Mouse (Mus musculus): Measurements from ENCODE around the gene Fgf18. TPM values are rescaled to one million over a fixed set of nuclear protein-coding genes. Genes with fewer than 3 reads are reported as not detected.

Fgf18 gene
- polyA plus RNA-seq, 1 experiment from 2014 or later: 5.7 TPM

DNA sequence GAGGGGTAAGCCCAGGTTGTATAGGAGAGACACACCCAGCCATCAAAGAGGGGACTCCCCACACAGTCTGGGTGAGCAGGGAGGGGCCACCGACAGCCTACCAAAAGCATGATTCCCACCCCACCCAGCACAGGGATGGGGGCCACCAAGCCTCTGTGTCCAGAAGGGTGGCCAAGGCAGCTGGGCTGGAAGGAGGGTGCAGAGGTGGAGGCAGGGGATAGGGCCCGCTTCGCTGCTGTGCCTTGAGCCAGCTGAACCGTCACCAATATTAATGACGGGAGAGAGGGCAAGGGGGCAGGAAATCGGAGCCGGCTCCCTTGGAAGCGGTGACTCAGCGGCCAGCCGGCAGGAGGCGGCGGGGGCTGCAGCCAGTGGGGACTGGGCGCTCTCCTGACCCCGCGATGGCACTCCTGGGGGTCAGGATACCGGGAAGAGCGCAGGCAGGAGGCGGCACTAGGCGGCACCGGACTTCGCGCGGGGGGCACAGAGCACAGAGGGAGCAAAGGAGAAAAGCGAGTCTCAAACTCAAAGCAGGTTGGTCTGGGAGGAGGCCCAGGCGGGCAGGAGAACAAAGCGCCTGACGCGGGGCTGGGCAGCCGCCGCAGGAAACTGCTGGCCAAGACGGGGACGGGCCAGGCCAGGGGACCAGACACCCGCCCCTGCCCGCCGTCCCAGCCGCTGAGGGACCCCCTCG, 24.5 kb downstream of the Fgf18 start:
- H3K27me3 ChIP-seq (ENCODE audit: low read depth, poor library complexity, severe bottlenecking): 0 out of 2 replicates have a peak, but pooled peaks cover 3% of the 10 kb centered on the region
- WGBS: under 1% methylated on average over 37 of the region's 37 CpGs
- H3K4me3 ChIP-seq: peak overlapping the region; percentile 53
- H3K27ac ChIP-seq: peak overlapping the region; percentile 92
- DNase-seq (ENCODE audit: low spot score): peak; percentile 83
- H3K36me3 ChIP-seq: no peaks in the 10 kb centered on the region
- peaks cover 65% of the 10 kb centered on the region for H3K4me1 ChIP-seq
- no peaks in the 10 kb centered on the region for H3K9me3 ChIP-seq (replicated peaks)

DNA sequence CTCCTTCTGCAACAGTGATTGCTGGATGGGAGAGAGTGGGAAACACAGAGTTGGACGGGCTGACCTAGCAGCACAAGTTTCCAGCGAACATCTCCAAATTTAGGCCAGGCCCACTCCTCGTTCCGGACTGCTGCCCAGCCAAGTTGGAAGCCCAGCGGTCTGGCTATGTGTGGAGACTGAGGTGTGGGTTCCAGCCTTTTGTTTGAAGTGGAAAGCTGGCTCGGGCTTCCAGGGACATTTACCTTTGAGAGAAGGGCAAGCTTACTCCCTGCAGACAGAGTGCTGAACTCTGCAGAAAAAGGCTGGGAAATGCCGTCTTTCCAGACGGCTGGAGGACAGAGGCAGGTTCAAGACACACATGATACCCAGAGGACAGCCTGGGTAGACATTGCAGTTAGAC, 27.6 kb downstream of the Fgf18 start:
- 82% methylated on average over 8 of the region's 8 CpGs for WGBS
- no peak for DNase-seq (ENCODE audit: low spot score)
- no peaks in the 10 kb centered on the region for H3K36me3 ChIP-seq
- H3K9me3 ChIP-seq (replicated peaks): no peaks in the 10 kb centered on the region
- H3K4me1 ChIP-seq: peaks cover 47% of the 10 kb centered on the region
- H3K4me3 ChIP-seq: no peak overlapping the region
- H3K27ac ChIP-seq: peak overlapping the region; percentile 26; the same call in 1 of the 2 replicates
- H3K27me3 ChIP-seq (ENCODE audit: low read depth, poor library complexity, severe bottlenecking): 0 out of 2 replicates have a peak, but pooled peaks cover 6% of the 10 kb centered on the region

- no peak overlapping the region for H3K4me3 ChIP-seq
- 84% methylated on average over 7 of the region's 7 CpGs for WGBS
- DNase-seq (ENCODE audit: low spot score): no peak
- no peaks in the 10 kb centered on the region for H3K9me3 ChIP-seq (replicated peaks)
- peaks cover 47% of the 10 kb centered on the region for H3K4me1 ChIP-seq
- H3K27me3 ChIP-seq (ENCODE audit: low read depth, poor library complexity, severe bottlenecking): peaks cover 8% of the 10 kb centered on the region; the same call in 1 of the 2 replicates
- H3K36me3 ChIP-seq: no peaks in the 10 kb centered on the region
- H3K27ac ChIP-seq: no peak overlapping the region
These were observed 28.1 kb downstream of the Fgf18 start for GRCm38 (mm10) chr11:33119116-33119515.

GRCm38 (mm10) chr11:33118480-33118879, 28.7 kb downstream of the Fgf18 start:
- Histone ChIP-seq H3K4me3 (no peak overlapping the region), H3K36me3 (no peaks in the 10 kb centered on the region), H3K27me3 (ENCODE audit: low read depth, poor library complexity, severe bottlenecking) (peaks cover 6% of the 10 kb centered on the region; the same call in 1 of the 2 replicates), H3K27ac (no peak overlapping the region), H3K9me3 (replicated peaks) (no peaks in the 10 kb centered on the region), H3K4me1 (peaks cover 47% of the 10 kb centered on the region)
- 72% methylated on average over 6 of the region's 6 CpGs for WGBS
- DNase-seq (ENCODE audit: low spot score): no peak

GRCm38 (mm10) chr11:33115796-33116195, 31.4 kb downstream of the Fgf18 start:
- DNase-seq (ENCODE audit: low spot score): no peak
- Histone ChIP-seq H3K27ac (no peak overlapping the region), H3K9me3 (replicated peaks) (no peaks in the 10 kb centered on the region), H3K36me3 (no peaks in the 10 kb centered on the region), H3K4me1 (peaks cover 46% of the 10 kb centered on the region), H3K4me3 (no peak overlapping the region), H3K27me3 (ENCODE audit: low read depth, poor library complexity, severe bottlenecking) (peaks cover 6% of the 10 kb centered on the region)
- 92% methylated on average over 3 of the region's 3 CpGs for WGBS

GRCm38 (mm10) chr11:33112407-33112806, 34.8 kb downstream of the Fgf18 start:
- Histone ChIP-seq H3K27me3 (ENCODE audit: low read depth, poor library complexity, severe bottlenecking) (peaks cover 23% of the 10 kb centered on the region), H3K36me3 (no peaks in the 10 kb centered on the region), H3K4me1 (peaks cover 36% of the 10 kb centered on the region), H3K4me3 (no peak overlapping the region), H3K9me3 (replicated peaks) (no peaks in the 10 kb centered on the region), H3K27ac (peak overlapping the region; percentile 67)
- DNase-seq (ENCODE audit: low spot score): peak; percentile 73
- 5% methylated on average over 1 of the region's 1 CpGs for WGBS

DNA sequence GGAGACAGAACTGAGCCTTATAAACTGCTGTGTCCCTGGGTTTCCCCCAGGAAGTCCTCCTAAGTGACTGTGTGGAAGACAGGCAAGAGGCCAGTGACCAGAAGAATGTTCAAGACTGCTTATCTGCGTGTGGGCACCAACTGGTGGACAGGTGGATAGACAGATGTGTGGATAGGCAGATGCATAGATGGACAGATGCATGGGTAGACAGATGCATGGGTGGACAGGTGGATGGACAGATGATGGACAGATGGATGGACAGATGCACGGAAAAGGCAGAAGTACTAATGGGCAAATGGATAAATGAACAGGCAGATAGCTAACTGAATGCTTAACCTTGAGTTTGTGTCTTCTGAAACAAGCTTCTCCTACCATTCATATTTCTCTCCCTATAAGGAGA, 37.1 kb downstream of the Fgf18 start:
- whole genome bisulfite sequencing: 89% methylated on average over 2 of the region's 2 CpGs
- Histone ChIP-seq H3K4me3 (no peak overlapping the region), H3K36me3 (no peaks in the 10 kb centered on the region), H3K9me3 (replicated peaks) (no peaks in the 10 kb centered on the region), H3K27me3 (ENCODE audit: low read depth, poor library complexity, severe bottlenecking) (peaks cover 23% of the 10 kb centered on the region), H3K27ac (no peak overlapping the region), H3K4me1 (peaks cover 34% of the 10 kb centered on the region)
- DNase-seq (ENCODE audit: low spot score): no peak

DNA sequence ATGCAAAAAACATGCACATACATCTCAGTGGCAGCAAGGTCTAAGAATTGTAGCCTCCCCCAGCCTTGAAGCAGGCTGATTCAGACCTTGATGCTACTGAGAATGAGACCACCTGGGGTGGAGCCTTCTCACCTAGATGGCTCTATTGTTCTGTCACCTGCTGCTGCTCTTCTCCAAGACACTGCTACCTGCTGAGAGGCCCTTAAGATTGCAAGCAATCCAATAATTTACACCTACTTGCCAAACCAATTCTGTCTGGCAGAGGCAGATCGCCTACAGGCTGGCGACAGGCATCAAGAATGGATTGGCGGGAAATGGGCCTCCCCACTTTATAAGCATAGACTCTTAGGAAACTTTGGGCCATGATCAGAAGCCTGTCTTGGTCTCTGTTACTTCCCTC, 39.7 kb downstream of the Fgf18 start:
- 29% methylated on average over 3 of the region's 3 CpGs for WGBS
- no peak for DNase-seq (ENCODE audit: low spot score)
- H3K36me3 ChIP-seq: no peaks in the 10 kb centered on the region
- H3K27ac ChIP-seq: no peak overlapping the region
- H3K4me1 ChIP-seq: peaks cover 9% of the 10 kb centered on the region
- peaks cover 18% of the 10 kb centered on the region for H3K27me3 ChIP-seq (ENCODE audit: low read depth, poor library complexity, severe bottlenecking)
- no peaks in the 10 kb centered on the region for H3K9me3 ChIP-seq (replicated peaks)
- H3K4me3 ChIP-seq: no peak overlapping the region

GRCm38 (mm10) chr11:33104911-33105316, 42.3 kb downstream of the Fgf18 start:
- Histone ChIP-seq H3K4me1 (peaks cover 11% of the 10 kb centered on the region), H3K4me3 (no peak overlapping the region), H3K9me3 (replicated peaks) (no peaks in the 10 kb centered on the region), H3K36me3 (no peaks in the 10 kb centered on the region), H3K27ac (no peak overlapping the region), H3K27me3 (ENCODE audit: low read depth, poor library complexity, severe bottlenecking) (peaks cover 18% of the 10 kb centered on the region)
- DNase-seq (ENCODE audit: low spot score): no peak
- 82% methylated on average over 8 of the region's 8 CpGs for WGBS

DNA sequence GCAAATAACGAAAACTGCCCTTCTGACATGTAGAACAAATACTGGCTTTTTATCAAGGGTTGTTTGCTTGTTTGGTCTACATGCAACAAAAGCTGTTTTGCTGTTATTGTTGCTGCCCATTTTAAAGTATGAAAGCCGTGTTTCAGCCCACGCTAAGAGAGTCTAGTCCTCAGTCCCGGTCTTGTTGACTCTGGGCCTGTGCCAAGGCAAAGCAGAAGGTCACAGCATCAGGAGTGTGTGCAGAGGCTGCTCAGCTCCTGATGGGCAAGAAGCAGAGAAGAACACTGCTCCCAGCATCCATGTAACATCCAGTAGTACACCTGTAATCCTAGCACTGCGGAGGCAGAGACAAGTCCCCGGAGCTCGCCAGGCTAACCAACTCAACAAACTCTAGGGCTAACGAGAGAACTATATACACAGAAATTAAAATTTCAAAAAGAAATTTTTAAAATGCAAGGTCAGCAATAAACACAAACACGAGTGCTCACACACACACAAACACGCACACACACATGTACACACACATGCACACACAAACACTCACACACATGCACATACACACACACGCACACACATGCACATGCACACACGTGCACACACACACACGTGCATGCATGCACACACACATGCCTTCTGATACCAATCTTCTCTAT, 43.8 kb downstream of the Fgf18 start:
- Histone ChIP-seq H3K27me3 (ENCODE audit: low read depth, poor library complexity, severe bottlenecking) (peaks cover 16% of the 10 kb centered on the region; the same call in 1 of the 2 replicates), H3K4me3 (no peak overlapping the region), H3K4me1 (peaks cover 23% of the 10 kb centered on the region), H3K9me3 (replicated peaks) (no peaks in the 10 kb centered on the region), H3K27ac (no peak overlapping the region), H3K36me3 (no peaks in the 10 kb centered on the region)
- DNase-seq (ENCODE audit: low spot score): no peak
- 95% methylated on average over 13 of the region's 13 CpGs for WGBS

DNA sequence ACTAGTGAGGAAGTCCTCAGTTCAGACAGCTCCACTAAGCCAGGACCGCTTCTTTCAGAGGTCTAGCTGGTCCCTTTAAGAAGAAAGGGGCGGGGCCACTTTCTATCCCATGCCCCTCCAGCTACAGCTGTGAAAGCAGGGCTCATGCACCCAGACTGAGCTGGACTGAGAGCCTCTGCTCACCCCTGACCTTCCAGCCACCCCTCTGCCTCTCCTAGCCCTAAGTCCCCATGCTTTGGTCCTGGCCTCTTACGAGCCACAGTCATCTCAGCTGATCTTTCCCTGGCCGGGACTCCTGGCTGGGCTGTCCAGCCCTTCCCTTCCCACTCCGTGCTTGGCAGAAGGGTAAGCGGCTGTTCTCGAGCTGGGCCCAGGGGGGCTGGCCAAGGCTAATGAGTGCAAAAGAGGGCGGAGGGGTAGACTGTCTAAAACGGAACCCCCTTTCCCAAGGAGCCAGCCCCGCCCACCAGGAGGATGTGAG, 47.1 kb downstream of the Fgf18 start:
- WGBS: 32% methylated on average over 10 of the region's 10 CpGs
- no peak for DNase-seq (ENCODE audit: low spot score)

GRCm38 (mm10) chr11:33099425-33099824, 47.8 kb downstream of the Fgf18 start:
- Histone ChIP-seq H3K4me3 (no peak overlapping the region), H3K4me1 (peaks cover 25% of the 10 kb centered on the region), H3K27me3 (ENCODE audit: low read depth, poor library complexity, severe bottlenecking) (peaks cover 8% of the 10 kb centered on the region), H3K27ac (peak overlapping the region; percentile 10; the same call in 1 of the 2 replicates), H3K9me3 (replicated peaks) (no peaks in the 10 kb centered on the region), H3K36me3 (no peaks in the 10 kb centered on the region)
- no peak for DNase-seq (ENCODE audit: low spot score)
- 84% methylated on average over 4 of the region's 4 CpGs for WGBS

More for the DNA sequence above, 47.1 kb downstream of the Fgf18 start:
- peaks cover 25% of the 10 kb centered on the region for H3K4me1 ChIP-seq
- H3K27ac ChIP-seq: peak overlapping the region; percentile 10; the same call in 1 of the 2 replicates
- H3K36me3 ChIP-seq: no peaks in the 10 kb centered on the region
- peak overlapping the region; percentile 14 for H3K4me3 ChIP-seq
- no peaks in the 10 kb centered on the region for H3K9me3 ChIP-seq (replicated peaks)
- H3K27me3 ChIP-seq (ENCODE audit: low read depth, poor library complexity, severe bottlenecking): peaks cover 8% of the 10 kb centered on the region

DNA sequence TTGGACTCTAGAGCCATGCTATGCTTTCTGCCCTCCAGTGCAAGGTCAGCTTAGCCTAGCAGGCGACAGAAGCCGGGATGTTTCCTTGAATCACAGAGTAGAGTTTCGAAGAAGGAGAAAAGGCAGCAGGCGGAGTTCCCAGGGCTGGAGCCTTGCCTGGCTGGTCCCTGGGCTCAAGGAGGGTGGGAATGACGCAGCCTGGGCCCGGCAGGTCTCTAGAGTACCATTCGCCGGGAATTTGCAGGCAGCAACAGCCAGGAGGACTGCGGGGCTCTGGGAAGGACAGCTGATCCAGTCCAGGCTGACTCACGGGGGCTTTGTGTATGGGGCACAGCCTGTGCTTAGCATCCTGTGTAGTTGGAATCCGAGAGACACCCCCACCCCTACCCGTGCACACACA, 48.8 kb downstream of the Fgf18 start:
- Histone ChIP-seq H3K27ac (peak overlapping the region; percentile 67), H3K4me1 (peaks cover 25% of the 10 kb centered on the region), H3K27me3 (ENCODE audit: low read depth, poor library complexity, severe bottlenecking) (peaks cover 8% of the 10 kb centered on the region), H3K4me3 (no peak overlapping the region), H3K9me3 (replicated peaks) (no peaks in the 10 kb centered on the region), H3K36me3 (no peaks in the 10 kb centered on the region)
- WGBS: 85% methylated on average over 12 of the region's 12 CpGs
- no peak for DNase-seq (ENCODE audit: low spot score)
